Mouse (Mus musculus): ENCODE measurements around the gene Pacrg. TPM values are rescaled to one million over a fixed set of nuclear protein-coding genes. Genes with fewer than 3 reads are reported as not detected.

The Pacrg gene
- total RNA-seq, 1 experiment from 2014 or later, result 2.3 TPM

DNA sequence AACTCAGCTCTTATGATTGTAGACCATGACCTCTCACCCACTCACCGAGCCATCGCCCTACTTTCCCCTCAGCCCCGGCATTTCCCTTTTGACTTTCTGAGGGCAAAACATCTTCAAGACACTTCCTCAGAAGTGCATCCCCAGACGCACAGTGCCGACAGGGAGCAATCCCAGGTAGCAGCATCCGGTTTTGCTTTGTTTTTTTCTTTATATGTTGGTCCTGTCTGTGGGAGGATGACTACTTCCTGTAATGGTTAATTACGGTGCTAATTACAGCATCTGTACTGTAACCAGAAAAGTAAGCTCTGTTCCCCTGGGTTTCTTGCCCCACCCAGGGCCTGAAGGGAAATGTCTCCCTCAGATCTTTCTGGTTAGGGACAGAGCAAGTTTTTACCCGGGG lies 468.6 kb downstream of the Pacrg start:
- DNase-seq, result no peak

DNA sequence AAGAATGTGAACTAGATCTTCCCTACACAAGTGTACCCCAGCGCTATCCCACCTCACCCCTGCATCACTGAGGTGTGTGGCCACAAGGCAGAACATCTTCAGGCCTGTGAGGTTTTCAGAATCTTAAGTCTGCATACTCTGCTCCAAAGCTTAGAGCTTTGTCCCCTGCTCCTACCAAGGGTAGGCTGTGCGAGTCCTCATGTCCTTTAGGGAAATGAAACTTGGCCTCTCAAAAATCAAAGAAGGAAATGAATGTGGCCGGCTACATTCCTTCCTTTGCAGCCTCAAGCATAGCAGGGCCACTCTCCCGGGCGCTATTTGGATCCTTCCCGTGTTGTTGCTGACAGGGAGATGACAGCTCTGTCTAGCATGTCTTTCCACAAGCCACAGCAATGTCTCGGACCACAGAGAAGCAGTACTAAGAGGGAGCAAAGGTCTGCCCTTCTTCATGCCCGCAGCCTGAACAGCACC lies 469.4 kb downstream of the Pacrg start:
- DNase-seq, result no peak

GRCm38 (mm10) chr17:10369961-10370659 lies 470.0 kb downstream of the Pacrg start:
- peak; percentile 40 for DNase-seq

DNA sequence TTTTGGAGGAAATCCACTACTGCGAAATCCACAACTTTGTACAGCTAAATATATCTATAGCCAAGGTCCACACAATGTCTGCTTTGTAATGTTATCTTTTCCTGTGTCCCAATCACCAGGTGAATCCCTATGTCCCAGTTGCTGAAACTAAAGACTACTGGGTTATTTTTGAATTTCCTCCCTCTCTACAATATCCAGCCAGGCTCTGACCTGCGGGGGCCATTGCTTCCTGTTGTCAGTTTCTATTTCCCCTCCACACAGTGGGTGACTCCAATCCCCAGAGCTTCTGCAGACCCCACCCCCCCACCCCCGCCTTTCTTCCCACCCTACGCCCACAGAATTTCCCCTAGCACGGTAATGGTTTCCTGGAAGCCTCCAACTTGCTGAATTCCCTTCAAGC lies 473.1 kb downstream of the Pacrg start:
- no peak for DNase-seq

- DNase-seq, result no peak
These were observed 473.5 kb downstream of the Pacrg start for GRCm38 (mm10) chr17:10366577-10366976.

- no peak for DNase-seq
These were observed 474.3 kb downstream of the Pacrg start for GRCm38 (mm10) chr17:10365501-10366482.

- DNase-seq, result no peak
These were observed 477.0 kb downstream of the Pacrg start for GRCm38 (mm10) chr17:10363151-10363550.

- no peak for DNase-seq
These were observed 478.2 kb downstream of the Pacrg start for GRCm38 (mm10) chr17:10361882-10362291.

DNA sequence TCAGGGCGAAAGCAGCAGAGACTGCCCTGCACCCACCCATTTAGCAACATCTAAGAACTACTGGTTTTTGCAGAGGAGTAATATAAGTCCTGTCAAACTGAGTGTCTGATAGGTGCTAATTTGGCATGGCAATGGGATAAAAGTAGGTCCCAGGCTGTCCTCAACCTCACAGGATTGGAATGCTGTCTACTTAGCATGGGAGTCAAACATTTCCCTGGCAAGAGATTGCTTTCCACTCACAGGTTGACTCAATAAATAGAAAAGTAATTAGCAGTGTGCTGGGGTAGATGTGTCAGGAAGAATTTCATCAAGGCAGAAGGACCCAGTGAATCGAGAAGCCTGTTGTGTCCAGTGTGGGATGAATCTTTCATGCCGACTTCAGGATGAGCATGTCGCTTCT lies 479.4 kb downstream of the Pacrg start:
- no peak for DNase-seq

DNA sequence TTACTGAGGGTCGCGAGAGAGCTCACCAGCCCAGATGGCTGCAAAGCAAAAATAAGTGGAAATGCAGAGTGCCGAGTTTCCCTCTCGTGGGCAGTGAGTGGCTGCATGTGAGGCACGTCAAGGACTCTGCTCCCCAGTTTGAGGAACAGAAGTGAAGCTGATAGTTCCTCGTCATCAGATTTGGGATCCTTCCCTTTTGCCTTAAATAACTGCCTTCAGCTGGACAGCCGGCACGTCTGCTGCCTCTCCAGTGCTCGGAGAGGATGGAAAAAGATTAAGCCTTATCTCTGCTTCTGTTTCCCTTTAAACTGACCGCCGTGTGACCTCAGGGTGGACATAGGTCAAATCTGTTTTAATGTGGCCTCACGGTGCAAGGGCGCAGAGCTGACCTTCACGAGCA lies 480.6 kb downstream of the Pacrg start:
- peak; percentile 40 for DNase-seq

DNA sequence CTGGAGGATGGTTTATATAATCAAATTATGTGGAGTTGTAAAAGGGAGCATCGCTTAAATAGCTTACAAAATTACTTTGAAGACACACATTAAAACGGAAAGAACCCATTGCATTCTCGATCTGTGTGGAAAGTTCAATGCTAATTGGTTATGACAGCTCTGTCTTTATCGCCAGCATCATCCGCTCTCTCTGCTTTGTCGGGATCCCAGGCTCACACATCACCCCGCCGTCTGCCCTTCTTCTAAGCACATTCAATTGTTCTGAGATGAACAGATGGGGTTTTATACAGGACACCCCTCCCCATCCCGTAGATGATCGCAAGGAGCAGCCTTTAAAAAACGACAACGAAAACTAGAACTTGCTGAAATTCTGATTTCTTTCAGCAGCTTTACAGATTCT lies 482.8 kb downstream of the Pacrg start:
- DNase-seq, result no peak

DNA sequence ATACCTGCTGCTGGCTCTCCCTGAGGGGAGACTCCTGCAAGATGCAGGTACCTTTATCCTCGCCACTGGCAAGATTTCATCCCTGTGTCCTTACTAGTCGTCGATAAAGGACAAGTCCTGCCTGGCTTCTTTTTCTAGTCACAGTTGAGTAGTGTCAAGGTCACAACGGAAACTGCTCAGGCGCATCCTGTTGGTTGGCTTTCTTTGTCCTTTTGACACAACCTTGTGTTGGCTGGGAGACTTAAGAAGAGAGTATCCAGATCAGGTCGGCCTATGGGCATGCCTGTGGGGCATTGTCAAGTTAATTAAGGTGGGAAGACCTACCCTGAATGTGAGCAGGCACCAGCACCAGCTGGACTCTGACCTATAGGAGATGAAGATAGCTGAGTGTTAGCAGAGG lies 483.8 kb downstream of the Pacrg start:
- DNase-seq, result no peak

DNA sequence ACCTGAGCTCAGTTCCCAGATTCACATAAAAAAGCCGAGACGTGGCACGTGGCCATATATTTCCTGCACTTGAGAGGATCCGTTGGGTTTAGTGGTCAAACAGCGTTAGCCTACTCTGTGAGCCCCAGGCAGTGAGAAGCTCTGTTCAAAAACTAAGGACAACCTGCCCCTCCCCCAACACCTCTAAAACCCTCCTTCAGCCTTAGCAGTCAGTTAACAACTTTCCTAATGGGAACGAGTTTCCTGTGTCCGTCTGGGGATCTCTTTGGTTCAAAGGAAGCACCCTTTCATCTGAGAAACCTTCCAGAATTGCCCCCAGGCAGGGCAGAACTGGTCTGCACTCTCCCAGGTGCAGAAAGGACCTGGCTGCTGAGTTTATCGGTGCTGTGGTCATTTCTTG lies 484.4 kb downstream of the Pacrg start:
- no peak for DNase-seq

Other genes starting within 250 kb of the Pacrg start
- 6.9 and 13.6 TPM in 2 replicates for gene Prkn, start 73 bp upstream of the Pacrg start, total RNA-seq (2021)

Measured in adrenal gland, postnatal 14 days (tissue).